Mouse (Mus musculus): ENCODE results near the gene Slc25a34.

DNA sequence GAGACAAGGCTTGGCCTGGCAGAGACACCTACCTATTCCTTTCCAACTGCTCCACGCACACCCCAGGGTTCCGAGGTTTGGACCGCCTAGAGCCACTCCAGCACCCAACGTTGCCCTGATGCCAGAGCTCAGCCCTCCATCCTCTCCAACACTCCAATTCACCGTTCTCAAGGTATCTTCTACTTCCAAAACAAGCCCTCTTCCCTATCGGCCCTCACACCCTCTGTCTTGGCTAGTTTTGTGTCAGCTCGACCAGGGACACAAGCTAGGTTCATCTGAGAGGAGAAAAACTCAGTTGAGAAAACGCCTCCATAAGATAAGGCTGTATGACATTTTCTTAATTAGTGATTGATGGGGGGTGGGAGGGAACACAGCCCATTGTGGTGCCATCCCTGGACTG is 41.2 kb upstream of the Slc25a34 start, which contains the start of gene Plekhm2:
- TF ChIP-seq CTCF (IDR thresholded peaks at IDR 0.05; ENCODE audit: control insufficient read depth, insufficient read depth, low read length) = no peak
- no peak for TF ChIP-seq POLR2A (IDR thresholded peaks at IDR 0.05; ENCODE audit: borderline replicate concordance, control insufficient read depth, low read depth, low read length)

Data from bone marrow, adult 2 months (tissue).